23 mouse cellular contexts compared by ENCODE assay signal in genomic region chr6:3861046-3861445, GRCm38 (mm10).
A peak's percentile ranks its signal among the peaks of the same experiment; 100 is the strongest.
DNase-seq lines count a peak whose midpoint lies in the region; ATAC-seq lines count a peak whose summit lies in the region.
"Had no signal": no experiment of that assay in that cellular context is flagged by ENCODE, and none has a peak within 500 bp of the region (broad histone marks: within the 10 kb centered on the region; RNA-seq: fewer than 3 reads in every experiment).

No protein-coding gene starts in this region.

- H3K27ac ChIP-seq in forebrain, embryonic 15.5 days (replicated peaks) = no peak overlapping the region
- H3K27ac ChIP-seq in forebrain, embryonic 11.5 days (ENCODE audit: low read depth, low read length) = no peak overlapping the region
- H3K27ac ChIP-seq: limb, embryonic 13.5 days; liver, embryonic 13.5 days had no signal

- no peak overlapping the region for H3K9ac ChIP-seq in forebrain, embryonic 15.5 days (replicated peaks)
- no peak overlapping the region for H3K9ac ChIP-seq in forebrain, embryonic 11.5 days (ENCODE audit: low read length)
- H3K9ac ChIP-seq: limb, embryonic 13.5 days; liver, embryonic 13.5 days; lung, embryonic 14.5 days had no signal

- H3K4me3 ChIP-seq in forebrain, embryonic 15.5 days = no peak overlapping the region
- no peak overlapping the region for H3K4me3 ChIP-seq in forebrain, embryonic 11.5 days (ENCODE audit: low read depth, low read length)
- H3K4me3 ChIP-seq: limb, embryonic 13.5 days; liver, embryonic 13.5 days had no signal

- peak; percentile 87 for ATAC-seq in forebrain, embryonic 15.5 days (replicated peaks)
- ATAC-seq in forebrain, embryonic 11.5 days (replicated peaks; ENCODE audit: low FRiP score) = no peak
- ATAC-seq: activated CD4-positive, CD25-positive, alpha-beta regulatory T cell, adult 4 months had no signal

- H3K4me2 ChIP-seq in forebrain, embryonic 15.5 days (replicated peaks) = no peak overlapping the region
- no peak overlapping the region for H3K4me2 ChIP-seq in forebrain, embryonic 11.5 days (ENCODE audit: low read depth, low read length, severe bottlenecking)
- H3K4me2 ChIP-seq: limb, embryonic 13.5 days; liver, embryonic 13.5 days; lung, embryonic 14.5 days had no signal

- no peaks in the 10 kb centered on the region for H3K27me3 ChIP-seq in forebrain, embryonic 15.5 days
- H3K27me3 ChIP-seq in forebrain, embryonic 11.5 days (ENCODE audit: control insufficient read depth, insufficient read depth, low read length) = no peaks in the 10 kb centered on the region
- H3K27me3 ChIP-seq: limb, embryonic 13.5 days; liver, embryonic 13.5 days had no signal

- H3K36me3 ChIP-seq in forebrain, embryonic 15.5 days = no peaks in the 10 kb centered on the region
- H3K36me3 ChIP-seq in forebrain, embryonic 11.5 days (ENCODE audit: control insufficient read depth, insufficient read depth, low read length) = no peaks in the 10 kb centered on the region
- H3K36me3 ChIP-seq: G1E; limb, embryonic 13.5 days; liver, embryonic 13.5 days had no signal

- no peaks in the 10 kb centered on the region for H3K9me3 ChIP-seq in forebrain, embryonic 15.5 days
- no peaks in the 10 kb centered on the region for H3K9me3 ChIP-seq in forebrain, embryonic 11.5 days (ENCODE audit: control insufficient read depth, low read length)
- H3K9me3 ChIP-seq: G1E; limb, embryonic 13.5 days; liver, embryonic 13.5 days had no signal

- no peak for DNase-seq in forebrain, embryonic 11.5 days (ENCODE audit: low spot score)
- DNase-seq in right cerebral cortex, postnatal 10 days (ENCODE audit: low spot score in 2 of 2) = peak; percentile 21 to 44
- no peak for DNase-seq in right cerebral cortex, adult 2 months (ENCODE audit: low spot score in 2 of 2)
- peak; percentile 53 for DNase-seq in layer of hippocampus, adult 9-11 months
- DNase-seq in kidney, postnatal 14 days = no peak
- DNase-seq in embryo, embryonic 9.5 days (ENCODE audit: extremely low spot score) = no peak
- DNase-seq: adrenal gland, postnatal 10 days; cerebellum, adult 18-20 months; cerebellum, postnatal 36 days; gastrocnemius, postnatal 10 days; heart, adult 11 months; heart, postnatal 36 days; kidney, adult 8-10 months; kidney, postnatal 25 days; liver, embryonic 13.5 days; lung, embryonic 14.5 days; lung, postnatal 4 days; retina, postnatal 1 day; thymus, postnatal 14 days had no signal

- H3K4me1 ChIP-seq in forebrain, embryonic 15.5 days = no peaks in the 10 kb centered on the region
- no peaks in the 10 kb centered on the region for H3K4me1 ChIP-seq in forebrain, embryonic 11.5 days (replicated peaks; ENCODE audit: control insufficient read depth, insufficient read depth, low read length)
- H3K4me1 ChIP-seq: limb, embryonic 13.5 days; liver, embryonic 13.5 days had no signal

- 59% methylated on average over 5 of the region's 5 CpGs for WGBS in forebrain, embryonic 15.5 days
- WGBS in forebrain, embryonic 11.5 days = 86% methylated on average over 5 of the region's 5 CpGs

Comparison
In these comparisons a context has a peak if more than half of its experiments do, and no peak if none do; other contexts are left out.
1. DNase-seq: peak in right cerebral cortex, postnatal 10 days (2 of 2) and layer of hippocampus, adult 9-11 months (single experiment); none in forebrain, embryonic 11.5 days (single experiment), right cerebral cortex, adult 2 months (0 of 2), kidney, postnatal 14 days (single experiment) and embryo, embryonic 9.5 days (single experiment).